Mouse (Mus musculus) embryo, embryonic 9.5 days (tissue): ENCODE measurements at regions not wholly inside any gene's neighbourhood (a gene's known extent, or its start where the extent isn't known, plus 50 kb on each side); places are given as distances from the start of the nearest gene placed in this dataset.

Source experiments
- DNase-seq: peaks from one replicate; pipeline ENCODE4 v3.0.0-alpha.2; 2017; ENCODE audit errors: extremely low spot score

GRCm38 (mm10) chr16:52746186-52746585 lies 292.3 kb upstream of the Alcam start:
- DNase-seq, result no peak

DNA sequence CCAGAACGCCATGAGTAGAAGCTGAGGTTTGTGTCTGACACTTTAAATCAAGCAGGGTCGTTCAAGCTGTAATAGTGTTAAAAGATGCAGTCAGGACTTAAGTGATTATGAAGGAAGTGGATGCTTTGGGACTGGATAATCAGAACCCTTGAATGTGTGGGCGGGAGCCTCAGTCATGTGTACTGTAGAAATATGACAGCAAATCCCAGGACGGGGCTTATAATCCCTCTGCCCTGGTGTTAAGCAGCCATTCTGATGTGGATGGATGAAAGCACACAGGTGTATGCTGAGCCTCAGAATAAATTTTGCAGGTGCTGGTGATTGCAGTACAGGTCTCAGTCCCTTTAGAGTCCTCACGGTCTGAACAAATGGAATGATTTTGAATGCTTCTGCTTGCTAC lies 290.8 kb upstream of the Alcam start:
- DNase-seq, result no peak

DNA sequence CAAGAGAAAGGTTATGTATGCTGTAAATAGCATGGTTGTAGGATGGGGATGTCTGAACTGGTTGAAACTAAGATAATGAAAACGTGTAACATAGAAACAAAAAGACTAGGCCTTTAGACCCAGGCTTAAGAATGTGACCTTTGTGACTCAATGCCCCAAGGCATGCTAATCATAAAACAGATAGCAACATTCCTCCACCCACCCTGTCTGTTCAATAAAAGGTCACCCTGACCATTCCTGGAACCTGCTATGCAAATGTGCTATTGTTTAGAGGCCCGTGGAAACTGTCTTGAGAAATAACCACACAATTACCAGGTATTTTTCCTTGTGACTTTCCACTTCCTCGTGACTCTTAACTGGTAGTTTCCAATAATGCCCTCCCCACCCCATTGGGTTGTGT lies 288.3 kb upstream of the Alcam start:
- DNase-seq, result no peak

- DNase-seq, result no peak
These were observed 272.4 kb upstream of the Alcam start for GRCm38 (mm10) chr16:52726120-52726844.

DNA sequence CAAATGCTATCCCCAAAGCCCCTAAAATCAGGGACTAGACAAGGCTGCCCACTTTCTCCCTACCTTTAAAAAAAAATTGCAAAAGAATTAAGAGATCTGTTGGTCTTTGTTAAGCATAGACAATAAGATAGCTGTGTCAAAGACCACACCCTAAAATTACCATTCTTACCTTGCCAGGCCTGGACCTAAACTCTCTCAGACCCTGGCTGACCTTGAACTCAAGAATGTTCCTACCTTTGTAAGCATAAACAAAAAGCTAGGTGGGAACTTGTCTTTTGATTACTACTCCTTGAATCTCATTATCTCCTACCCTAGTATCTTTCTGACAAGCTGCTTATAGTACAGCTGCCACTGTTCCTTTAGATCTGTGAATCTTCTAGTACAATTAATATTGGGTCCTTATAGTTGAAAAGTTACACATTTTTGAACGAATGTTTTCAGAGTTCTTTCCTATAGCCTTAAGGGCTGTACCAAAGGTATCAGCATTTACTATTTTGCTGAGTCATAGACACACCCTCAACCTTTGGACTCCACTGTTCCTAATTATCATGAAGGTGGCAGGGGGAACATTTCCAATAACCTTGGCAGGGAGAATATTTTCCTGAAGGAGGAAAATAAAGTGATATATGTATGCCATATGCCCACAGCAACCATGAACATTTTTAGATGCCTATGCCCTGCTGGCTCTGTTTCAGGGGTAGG lies 264.5 kb upstream of the Alcam start:
- DNase-seq, result no peak

GRCm38 (mm10) chr16:52690272-52690671 lies 236.4 kb upstream of the Alcam start:
- no peak for DNase-seq

DNA sequence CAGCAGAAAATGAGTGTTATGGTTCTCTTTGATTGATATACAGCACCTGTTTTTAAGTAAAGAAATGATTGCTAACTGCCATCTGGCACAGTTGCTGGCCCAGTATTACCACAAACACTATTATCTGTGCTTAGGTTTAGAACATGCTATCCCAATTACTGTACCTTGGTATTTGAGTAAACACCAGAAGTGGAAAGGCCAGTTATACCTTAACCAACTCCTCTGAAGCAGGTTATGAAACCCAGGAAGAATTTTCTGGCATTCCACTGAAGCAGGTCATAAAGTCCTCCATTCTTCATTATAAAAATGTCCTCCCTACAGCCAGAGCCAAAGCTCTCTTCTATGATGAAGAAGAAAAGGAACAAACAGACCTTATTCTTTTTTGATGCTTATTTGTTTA lies 201.0 kb upstream of the Alcam start:
- no peak for DNase-seq
